Mouse (Mus musculus) neural tube, embryonic 12.5 days (tissue): ENCODE results near the gene Chchd2. TPM values are rescaled to one million over a fixed set of nuclear protein-coding genes. Genes with fewer than 3 reads are reported as not detected.
"Not testable (repeated sequence)": the region's sequence is repeated elsewhere in the genome, so short reads cannot be mapped to it uniquely, and the experiment has no call there.

Experiments
- ATAC-seq: fragments of 200-750 bp; cut with Nextera tagmentation; 2 replicates; pipeline ENCODE4 v1.8.0; 2017; ENCODE audit warnings: low read depth, mild to moderate bottlenecking, moderate TSS enrichment, moderate library complexity; ENCODE audit not compliant: low FRiP score
- H3K27ac ChIP-seq: fragments of 300-500 bp; sonication (generic); 2 replicates; pipeline ENCODE4 v1.5.1; 2016
- H3K27me3 ChIP-seq: fragments of 300-500 bp; sonication (generic); replicated peaks from 2 replicates; pipeline ENCODE4 v1.6.1; 2016; ENCODE audit warnings: mild to moderate bottlenecking
- H3K36me3 ChIP-seq: fragments of 300-500 bp; sonication (generic); 2 replicates; pipeline ENCODE4 v1.6.1; 2016; ENCODE audit warnings: mild to moderate bottlenecking
- H3K4me1 ChIP-seq: fragments of 300-500 bp; sonication (generic); 2 replicates; pipeline ENCODE4 v1.6.1; 2016
- H3K4me2 ChIP-seq: fragments of 300-500 bp; sonication (generic); replicated peaks from 2 replicates; pipeline ENCODE4 v1.6.1; 2016; ENCODE audit warnings: mild to moderate bottlenecking
- H3K4me3 ChIP-seq: fragments of 300-500 bp; sonication (generic); 2 replicates; pipeline ENCODE4 v1.5.1; 2016
- H3K9ac ChIP-seq: fragments of 300-500 bp; sonication (generic); 2 replicates; pipeline ENCODE4 v1.6.1; 2016; ENCODE audit warnings: mild to moderate bottlenecking
- H3K9me3 ChIP-seq: fragments of 300-500 bp; sonication (generic); 2 replicates; pipeline ENCODE4 v1.6.1; 2016; ENCODE audit warnings: mild to moderate bottlenecking
- WGBS: fragments of 180-500 bp; shearing (Covaris S2); methylation state at CpG from one replicate; pipeline ENCODE4 v1.1.7; 2016; 5-methylcytosine and 5-hydroxymethylcytosine counted together
- polyA plus RNA-seq: library from polyadenylated mRNA; unstranded; fragments of >200 nt; fragmentation: Nextera tagmentation; extraction: Ambion mirVana; gene quantifications from 2 replicates; pipeline ENCODE4 v1.2.1, GENCODE M21; 2016

Chchd2 gene
- polyA plus RNA-seq, 1 experiment from 2014 or later = 806 TPM

DNA sequence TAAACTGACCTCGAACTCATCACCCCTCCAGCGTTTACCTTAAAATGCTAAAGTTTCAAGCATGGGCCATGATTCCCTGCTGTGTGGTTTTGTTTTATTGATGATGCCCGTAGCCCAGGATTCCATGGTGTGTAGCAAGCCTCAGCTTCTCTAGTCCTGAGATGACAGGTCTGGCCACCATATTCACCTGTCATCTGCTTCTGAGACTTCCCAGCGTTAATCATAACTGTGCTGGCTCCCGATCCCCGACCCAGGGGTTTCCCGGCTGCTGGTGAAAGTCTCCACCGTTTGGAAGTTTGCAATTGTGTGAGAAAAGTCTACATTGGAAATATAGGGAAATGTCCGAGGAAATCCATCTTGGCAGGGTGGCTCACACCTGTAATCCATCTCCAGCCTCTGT lies 21.9 kb upstream of the Chchd2 start:
- 73% methylated on average over 9 of the region's 9 CpGs for WGBS
- Histone ChIP-seq H3K36me3 (no peaks in the 10 kb centered on the region), H3K4me1 (peaks cover 7% of the 10 kb centered on the region; the same call in 1 of the 2 replicates), H3K9ac (peak overlapping the region; percentile 82; the same call in 1 of the 2 replicates), H3K27me3 (no peaks in the 10 kb centered on the region), H3K4me3 (peak overlapping the region; percentile 71), H3K27ac (peak overlapping the region; percentile 97; the same call in 1 of the 2 replicates), H3K4me2 (peak overlapping the region; percentile 82), H3K9me3 (no peaks in the 10 kb centered on the region)
- no peak for ATAC-seq

DNA sequence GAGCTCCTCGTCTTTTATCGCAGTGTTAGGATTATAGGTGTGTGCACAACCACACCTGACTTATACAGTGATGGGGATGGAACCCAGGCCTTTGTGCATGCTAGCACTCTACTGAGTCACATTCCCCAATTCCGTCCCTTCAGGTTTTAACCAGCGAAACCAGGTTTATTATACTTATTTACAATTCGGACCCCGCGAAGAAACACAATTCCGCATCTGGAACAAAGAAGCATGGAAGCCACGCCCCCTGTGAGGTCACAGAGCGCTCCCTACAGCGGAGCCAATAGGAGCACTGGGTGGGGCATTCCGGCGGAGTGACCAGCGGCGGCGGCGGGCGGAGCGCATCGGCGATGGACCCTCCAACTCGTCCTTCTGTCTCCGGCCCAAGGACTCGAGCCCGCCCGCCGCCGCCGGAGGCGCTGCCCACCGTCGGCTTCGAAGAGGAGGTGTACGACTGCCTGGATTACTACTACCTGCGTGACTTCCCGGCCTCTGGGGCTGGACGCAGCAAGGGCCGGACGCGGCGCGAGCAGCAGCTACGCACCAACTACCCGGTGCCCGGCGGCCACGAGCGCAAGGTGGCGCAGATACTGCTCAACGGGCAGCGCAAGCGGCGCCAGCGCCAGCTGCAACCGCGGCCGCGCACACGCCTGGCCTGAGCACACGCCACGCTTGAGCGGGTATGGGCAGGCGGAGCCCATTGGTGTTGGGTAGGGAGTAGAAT lies 21.1 kb upstream of the Chchd2 start, which contains the start of gene Nupr1l:
TSS of gene Nupr1l (plus strand) at position 299 of the 724 bp plus-strand sequence.
- Histone ChIP-seq H3K4me3 (peak within 1 kb of the TSS; percentile 71), H3K9me3 (no peaks in the 10 kb centered on the region), H3K4me2 (peak within 1 kb of the TSS; percentile 82), H3K9ac (peak within 1 kb of the TSS; percentile 82), H3K27ac (peak within 1 kb of the TSS; percentile 97), H3K36me3 (no peaks in the 10 kb centered on the region), H3K27me3 (no peaks in the 10 kb centered on the region), H3K4me1 (peaks cover 7% of the 10 kb centered on the region; the same call in 1 of the 2 replicates)
- under 1% methylated on average over 63 of the region's 63 CpGs for WGBS
- peak; percentile 96 for ATAC-seq

DNA sequence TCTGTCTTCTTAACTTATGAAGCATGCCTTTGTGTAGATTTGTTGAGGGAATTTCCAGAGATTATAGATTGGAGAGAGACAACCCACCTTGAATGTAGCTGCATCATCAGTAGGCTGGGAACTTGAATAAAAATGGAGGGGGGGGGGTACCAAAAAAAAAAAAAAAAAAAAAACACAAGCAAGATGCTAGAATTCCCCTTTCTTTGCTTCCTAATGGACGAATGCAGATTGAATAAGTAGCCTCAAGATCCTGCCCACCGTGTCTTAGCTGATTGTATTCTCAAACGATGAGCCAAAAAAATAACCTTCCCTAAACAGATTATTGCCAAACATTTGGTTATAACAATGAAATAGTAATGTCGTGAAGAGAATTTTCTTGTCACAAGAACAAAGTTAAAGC lies 20.5 kb upstream of the Chchd2 start:
- 28% methylated on average over 4 of the region's 4 CpGs for WGBS
- Histone ChIP-seq H3K4me3 (peak overlapping the region; percentile 71), H3K36me3 (0 out of 2 replicates have a peak, but pooled peaks cover 3% of the 10 kb centered on the region), H3K9ac (peak overlapping the region; percentile 49; the same call in 1 of the 2 replicates), H3K27ac (peak overlapping the region; percentile 97), H3K4me1 (peaks cover 7% of the 10 kb centered on the region; the same call in 1 of the 2 replicates), H3K9me3 (no peaks in the 10 kb centered on the region), H3K27me3 (no peaks in the 10 kb centered on the region), H3K4me2 (peak overlapping the region; percentile 82)
- no peak for ATAC-seq

DNA sequence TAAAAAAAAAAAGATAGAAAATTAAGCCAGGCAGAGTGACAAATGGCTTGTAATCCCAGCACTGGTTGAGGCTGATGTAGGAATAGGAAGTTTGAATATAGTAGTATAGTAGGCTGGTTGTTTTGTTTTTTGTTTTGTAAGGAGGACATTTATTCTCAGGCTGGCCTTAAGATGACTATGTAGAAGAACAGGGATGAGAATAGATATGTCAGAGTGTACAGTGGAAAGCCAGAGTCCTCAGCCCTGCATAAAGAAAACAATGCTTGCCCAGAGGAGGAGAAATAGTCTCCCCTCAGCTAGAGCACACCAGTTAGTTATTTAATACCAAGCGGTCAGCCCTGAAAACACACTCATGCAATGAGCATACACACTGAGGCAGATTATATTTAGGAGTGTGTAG lies 11.2 kb upstream of the Chchd2 start, which contains the start of gene Phkg1:
TSS of gene Phkg1 (minus strand) at position 101 of the 400 bp plus-strand sequence.
- H3K4me3 ChIP-seq = no peak within 1 kb of the TSS
- H3K9ac ChIP-seq = no peak within 1 kb of the TSS
- no peaks in the 10 kb centered on the region for H3K4me1 ChIP-seq
- no peak within 1 kb of the TSS for H3K4me2 ChIP-seq
- no peaks in the 10 kb centered on the region for H3K27me3 ChIP-seq
- 0 out of 2 replicates have a peak, but pooled peaks cover 13% of the 10 kb centered on the region for H3K36me3 ChIP-seq
- no peak within 1 kb of the TSS for H3K27ac ChIP-seq
- H3K9me3 ChIP-seq = no peaks in the 10 kb centered on the region
- 98% methylated on average over 1 of the region's 1 CpGs for WGBS
- no peak for ATAC-seq

DNA sequence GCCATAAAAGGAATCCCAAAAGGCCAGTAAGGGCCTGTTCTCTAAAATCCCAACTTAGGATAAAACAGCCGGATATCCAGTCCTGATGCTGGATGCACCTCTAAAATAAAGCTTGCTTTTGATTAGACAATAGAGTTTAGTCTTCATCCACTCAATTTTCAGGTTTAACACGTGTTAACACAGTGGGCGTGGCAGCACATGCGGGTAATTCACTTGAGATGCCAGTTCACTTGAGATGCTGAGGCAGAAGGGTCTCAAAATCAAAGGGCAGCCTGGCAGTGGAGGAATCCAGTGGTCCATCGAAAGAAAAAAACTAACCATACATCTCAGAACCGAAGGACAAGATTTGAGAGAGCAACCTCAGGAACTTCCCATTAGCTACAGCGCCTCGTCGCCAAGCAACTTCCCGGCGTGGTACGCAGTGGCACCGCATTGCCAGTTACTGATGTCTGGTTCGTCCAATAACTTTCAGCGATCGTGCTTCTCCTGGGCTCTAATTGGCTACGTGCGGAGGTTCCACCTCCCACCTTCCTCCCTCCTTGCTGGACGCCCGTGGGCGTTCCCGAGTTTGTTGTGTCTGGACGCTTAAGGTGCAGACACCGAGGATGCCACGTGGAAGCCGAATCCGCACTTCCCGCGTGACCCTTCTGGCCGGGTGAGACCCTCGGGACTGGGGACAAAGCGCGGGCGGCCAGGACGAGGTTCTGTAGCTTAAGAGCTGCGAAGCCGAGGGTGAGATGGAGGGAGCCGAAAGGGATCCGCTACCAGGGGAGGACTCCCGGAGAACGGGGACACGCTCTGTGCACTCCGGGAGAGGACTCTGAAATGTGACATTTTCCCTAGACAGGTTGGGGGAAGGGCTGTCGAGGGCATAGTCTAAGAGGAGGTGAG lies 8.2 kb upstream of the Chchd2 start, which contains the start of gene Zbed5:
TSS of gene Zbed5 (plus strand) at position 526 of the 891 bp plus-strand sequence.
- WGBS = 2% methylated on average over 44 of the region's 44 CpGs
- peak; percentile 100 for ATAC-seq
- Histone ChIP-seq H3K27me3 (no peaks in the 10 kb centered on the region), H3K4me1 (no peaks in the 10 kb centered on the region), H3K27ac (no peak within 1 kb of the TSS), H3K4me3 (peak within 1 kb of the TSS; percentile 56), H3K9me3 (no peaks in the 10 kb centered on the region), H3K36me3 (no peaks in the 10 kb centered on the region), H3K9ac (peak within 1 kb of the TSS; percentile 55), H3K4me2 (peak within 1 kb of the TSS; percentile 85)

DNA sequence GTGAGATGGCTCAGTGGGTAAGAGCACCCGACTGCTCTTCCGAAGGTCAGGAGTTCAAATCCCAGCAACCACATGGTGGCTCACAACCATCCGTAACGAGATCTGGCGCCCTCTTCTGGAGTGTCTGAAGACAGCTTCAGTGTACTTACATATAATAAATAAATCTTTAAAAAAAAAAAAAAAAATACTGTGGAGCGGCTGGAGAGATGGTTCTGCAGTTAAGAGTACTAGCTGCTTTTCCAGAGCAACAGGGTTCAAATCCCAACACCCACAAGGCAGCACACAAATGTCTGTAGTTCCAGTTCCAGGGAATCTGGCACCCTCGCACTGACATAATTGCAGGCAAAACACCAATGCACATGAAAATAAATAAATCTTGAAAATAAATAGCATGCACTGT lies 3.1 kb upstream of the Chchd2 start:
- not testable (repeated sequence) for H3K9me3 ChIP-seq, H3K4me3 ChIP-seq, H3K4me1 ChIP-seq, H3K27ac ChIP-seq, H3K36me3 ChIP-seq, H3K27me3 ChIP-seq, H3K9ac ChIP-seq, H3K4me2 ChIP-seq, ATAC-seq
- 78% methylated on average over 7 of the region's 7 CpGs for WGBS

DNA sequence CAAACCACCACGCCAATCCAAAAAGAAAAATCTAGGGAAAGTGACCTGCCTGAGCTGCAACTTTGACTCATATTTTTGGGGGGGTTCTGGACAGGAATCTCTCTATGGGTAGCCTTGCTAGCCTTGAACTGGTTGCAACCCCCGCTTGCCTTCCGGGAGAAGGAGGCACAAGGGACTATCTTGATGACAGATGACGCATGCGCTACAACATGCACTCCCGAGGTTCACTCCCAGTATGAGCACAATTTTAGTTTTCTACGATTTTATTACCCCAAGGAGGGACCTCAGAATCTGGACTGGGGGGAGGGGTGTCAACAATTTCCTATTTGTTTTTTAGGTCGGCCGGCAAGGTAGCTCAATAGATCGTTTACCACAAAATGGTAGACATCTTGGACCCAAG lies 999 bp downstream of the Chchd2 start:
- H3K4me1 ChIP-seq = peaks cover 14% of the 10 kb centered on the region
- no peak overlapping the region for H3K27ac ChIP-seq
- H3K4me2 ChIP-seq = peak overlapping the region; percentile 77
- no peaks in the 10 kb centered on the region for H3K9me3 ChIP-seq
- peak overlapping the region; percentile 88 for H3K4me3 ChIP-seq
- no peaks in the 10 kb centered on the region for H3K27me3 ChIP-seq
- H3K9ac ChIP-seq = peak overlapping the region; percentile 94
- 43% methylated on average over 10 of the region's 10 CpGs for WGBS
- no peak for ATAC-seq
- peaks cover 31% of the 10 kb centered on the region for H3K36me3 ChIP-seq

DNA sequence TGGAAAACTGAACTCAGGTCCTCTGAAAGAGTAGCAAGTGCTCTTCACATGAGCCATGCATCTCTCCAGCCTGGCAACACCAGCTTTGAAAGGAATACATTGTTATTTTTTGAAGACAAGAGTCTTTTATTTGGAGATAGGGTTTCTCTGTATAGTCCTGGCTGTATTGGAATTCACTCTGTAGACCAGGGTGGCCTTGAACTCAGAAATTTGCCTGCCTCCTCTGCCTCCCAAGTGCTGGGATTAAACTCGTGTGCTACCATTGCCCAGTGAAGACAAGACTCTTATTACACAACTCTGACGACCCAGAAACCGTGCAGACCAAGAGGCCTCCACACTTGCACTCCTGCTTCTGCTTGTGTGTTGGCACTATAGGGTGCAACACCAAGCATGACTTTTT lies 7.4 kb downstream of the Chchd2 start:
- WGBS = 78% methylated on average over 3 of the region's 3 CpGs
- H3K4me3 ChIP-seq = no peak overlapping the region
- no peak for ATAC-seq

DNA sequence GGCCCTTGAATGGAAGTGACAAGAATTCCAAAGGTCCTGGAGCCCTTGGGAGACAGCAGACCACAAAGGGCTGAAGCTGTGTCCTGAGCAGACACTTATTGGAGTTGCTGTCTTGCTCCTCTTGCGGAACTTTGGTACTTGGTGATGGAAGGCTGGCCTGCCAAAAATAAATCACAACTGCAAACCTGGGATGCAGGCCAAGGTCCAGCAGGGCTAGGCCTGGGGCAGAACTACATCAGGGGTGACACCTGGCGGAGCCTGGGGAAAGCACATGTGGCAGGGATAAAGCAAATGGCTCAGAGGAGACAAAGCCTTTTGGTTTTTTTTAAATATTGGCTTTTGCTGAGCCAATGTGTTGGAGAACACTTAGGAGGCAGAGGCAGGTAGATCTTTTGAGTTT lies 8.3 kb downstream of the Chchd2 start:
- 73% methylated on average over 2 of the region's 2 CpGs for WGBS
- H3K4me3 ChIP-seq = no peak overlapping the region

More for the DNA sequence above, 7.4 kb downstream of the Chchd2 start:
- Histone ChIP-seq H3K9me3 (no peaks in the 10 kb centered on the region), H3K9ac (no peak overlapping the region), H3K4me1 (no peaks in the 10 kb centered on the region), H3K4me2 (no peak overlapping the region), H3K27me3 (no peaks in the 10 kb centered on the region), H3K36me3 (peaks cover 42% of the 10 kb centered on the region), H3K27ac (no peak overlapping the region)

DNA sequence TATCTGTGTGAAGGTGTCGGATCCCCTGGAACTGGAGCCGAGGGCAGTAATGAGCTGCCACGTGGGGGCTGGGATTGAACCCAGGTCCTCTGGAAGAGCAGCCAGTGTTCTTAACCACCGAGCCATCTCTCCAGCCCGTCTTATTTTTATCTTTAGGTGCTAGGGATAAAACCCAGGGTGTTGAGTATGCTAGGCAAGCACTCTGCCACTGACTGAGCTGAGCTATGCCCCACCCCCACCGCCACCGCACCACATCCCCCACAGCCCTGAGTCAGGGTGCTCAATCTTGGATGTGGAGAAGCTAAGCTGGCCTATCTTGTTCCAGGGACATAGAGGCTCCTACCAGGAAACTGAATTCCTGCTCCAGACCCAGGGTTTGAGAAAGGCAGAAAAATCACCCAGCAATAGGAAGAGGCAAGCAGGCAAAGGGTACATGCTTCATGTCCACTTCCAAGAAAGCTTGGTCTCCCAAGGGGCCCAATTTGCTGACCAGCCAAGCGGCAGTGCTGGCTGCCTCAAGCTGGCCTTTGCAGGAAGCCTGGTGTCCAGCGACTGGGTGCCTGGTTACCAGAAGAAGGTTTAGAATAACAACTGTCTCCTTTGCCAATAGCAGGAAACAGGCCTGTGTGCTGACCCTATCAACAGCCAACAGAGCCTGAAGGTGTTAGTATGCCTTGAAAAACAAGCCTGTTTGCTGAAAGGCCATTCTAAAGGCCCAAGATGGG lies 9.4 kb downstream of the Chchd2 start:
- Histone ChIP-seq H3K4me1 (no peaks in the 10 kb centered on the region), H3K4me2 (no peak overlapping the region), H3K9me3 (no peaks in the 10 kb centered on the region), H3K4me3 (no peak overlapping the region), H3K27me3 (no peaks in the 10 kb centered on the region), H3K27ac (no peak overlapping the region), H3K9ac (no peak overlapping the region), H3K36me3 (peaks cover 27% of the 10 kb centered on the region)
- WGBS = 76% methylated on average over 9 of the region's 9 CpGs
- ATAC-seq = no peak

More for the DNA sequence above, 8.3 kb downstream of the Chchd2 start:
- ATAC-seq = no peak
- Histone ChIP-seq H3K4me1 (no peaks in the 10 kb centered on the region), H3K36me3 (peaks cover 33% of the 10 kb centered on the region), H3K9me3 (no peaks in the 10 kb centered on the region), H3K4me2 (no peak overlapping the region), H3K27me3 (no peaks in the 10 kb centered on the region), H3K27ac (no peak overlapping the region), H3K9ac (no peak overlapping the region)

DNA sequence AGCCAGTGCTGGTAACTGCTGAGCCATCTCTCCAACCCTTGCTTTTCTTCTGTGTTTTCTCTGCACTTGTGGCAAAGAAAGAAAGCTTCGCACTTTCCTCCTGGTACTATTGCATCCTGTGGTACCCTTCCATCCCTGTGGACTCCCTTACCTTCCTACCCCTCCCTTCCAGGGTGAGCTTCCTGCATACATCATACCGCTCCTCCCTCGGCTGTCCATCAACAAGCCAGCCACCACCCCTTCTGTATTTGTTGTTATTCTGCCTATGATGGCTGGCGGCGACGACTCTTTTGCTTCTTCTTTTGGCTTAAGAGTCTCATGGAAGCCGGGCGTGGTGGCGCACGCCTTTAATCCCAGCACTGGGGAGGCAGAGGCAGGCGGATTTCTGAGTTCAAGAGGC lies 12.2 kb downstream of the Chchd2 start:
- no peaks in the 10 kb centered on the region for H3K4me1 ChIP-seq
- no peak for ATAC-seq
- H3K4me3 ChIP-seq = no peak overlapping the region
- 0 out of 2 replicates have a peak, but pooled peaks cover 3% of the 10 kb centered on the region for H3K36me3 ChIP-seq
- 77% methylated on average over 11 of the region's 11 CpGs for WGBS
- H3K27ac ChIP-seq = no peak overlapping the region
- no peak overlapping the region for H3K9ac ChIP-seq
- H3K27me3 ChIP-seq = no peaks in the 10 kb centered on the region
- no peaks in the 10 kb centered on the region for H3K9me3 ChIP-seq
- H3K4me2 ChIP-seq = no peak overlapping the region
